19 mouse cellular contexts compared by ENCODE assay signal in genomic region chr7:30031379-30031778, GRCm38 (mm10). TPM values are rescaled to one million over a fixed set of nuclear protein-coding genes. Genes with fewer than 3 reads are reported as not detected.
"Had no signal": no experiment of that assay in that cellular context is flagged by ENCODE, and none has a peak within 500 bp of the region (broad histone marks: within the 10 kb centered on the region; RNA-seq: fewer than 3 reads in every experiment).

No protein-coding gene starts in this region.

- H3K9ac ChIP-seq: liver, embryonic 15.5 days; liver, postnatal 0 days; lung, embryonic 15.5 days; midbrain, embryonic 13.5 days; neural tube, embryonic 12.5 days had no signal

- H3K27me3 ChIP-seq: liver, embryonic 15.5 days; lung, embryonic 15.5 days; midbrain, embryonic 13.5 days; neural tube, embryonic 12.5 days had no signal

- H3K9me3 ChIP-seq: liver, embryonic 15.5 days; lung, embryonic 15.5 days; midbrain, embryonic 10.5 days; midbrain, embryonic 13.5 days; neural tube, embryonic 12.5 days had no signal

- H3K4me2 ChIP-seq: liver, embryonic 15.5 days; lung, embryonic 15.5 days; midbrain, embryonic 13.5 days; neural tube, embryonic 12.5 days had no signal

- H3K27ac ChIP-seq: liver, embryonic 15.5 days; lung, embryonic 15.5 days; macrophage; midbrain, embryonic 10.5 days; midbrain, embryonic 13.5 days; neural tube, embryonic 12.5 days had no signal

- H3K4me1 ChIP-seq: liver, embryonic 15.5 days; lung, embryonic 15.5 days; midbrain, embryonic 13.5 days; neural tube, embryonic 12.5 days had no signal

- DNase-seq: liver, postnatal 0 days; lung, adult 2 months; lung, postnatal 14 days; lung, postnatal 36 days; right cerebral cortex, postnatal 14 days; spleen, adult 18-20 months; thymus, adult 18-20 months; thymus, postnatal 14 days; thymus, postnatal 36 days had no signal

- H3K4me3 ChIP-seq: liver, embryonic 15.5 days; lung, embryonic 15.5 days; midbrain, embryonic 10.5 days; midbrain, embryonic 13.5 days; neural tube, embryonic 12.5 days had no signal

- ATAC-seq: lung, postnatal 0 days; midbrain, embryonic 13.5 days; midbrain, embryonic 16.5 days had no signal

RNA-seq across cellular contexts. Expression of gene Gm26920, which starts 58.8 kb away (rescaled TPM):
- total RNA-seq: megakaryocyte, adult 5-6 weeks; neutrophil, adult 5-6 weeks had no signal
- polyA plus RNA-seq: liver, embryonic 15.5 days; liver, postnatal 0 days; lung, adult 2 months; macrophage had no signal
